Mouse (Mus musculus): ENCODE measurements around the gene Sec14l2. TPM values are rescaled to one million over a fixed set of nuclear protein-coding genes. Genes with fewer than 3 reads are reported as not detected.
A peak's percentile ranks its signal among the peaks of the same experiment; 100 is the strongest.

Sec14l2 gene
- 1 to 10 TPM in 1 of 2 experiments, under 1 TPM in 1; 0.48 to 1.2 TPM for polyA plus RNA-seq (2017; shearing (Covaris generic))

- peak; percentile 83 for ATAC-seq
Measured at GRCm38 (mm10) chr11:4122742-4123579, at the start of gene Sec14l2. Sec14l2 (minus strand) TSS chr11:4123415.

GRCm38 (mm10) chr11:4166467-4167090 lies 43.4 kb upstream of the Sec14l2 start:
- no peak for ATAC-seq

- no peak for ATAC-seq
Measured at GRCm38 (mm10) chr11:4164701-4165100, 41.5 kb upstream of the Sec14l2 start.

GRCm38 (mm10) chr11:4160758-4161480 lies 37.7 kb upstream of the Sec14l2 start:
- ATAC-seq: no peak

- ATAC-seq: peak; percentile 95
Measured at GRCm38 (mm10) chr11:4159808-4160708, 36.8 kb upstream of the Sec14l2 start, which contains the start of the genes Ccdc157 and Sf3a1. Ccdc157 (minus strand) TSS chr11:4160293. Sf3a1 (plus strand) TSS chr11:4160350.

GRCm38 (mm10) chr11:4158676-4159075 lies 35.5 kb upstream of the Sec14l2 start:
- no peak for ATAC-seq

- no peak for ATAC-seq
Measured at GRCm38 (mm10) chr11:4155641-4156040, 32.4 kb upstream of the Sec14l2 start.

GRCm38 (mm10) chr11:4153694-4154093 lies 30.5 kb upstream of the Sec14l2 start:
- ATAC-seq: no peak

GRCm38 (mm10) chr11:4149886-4150285 lies 26.7 kb upstream of the Sec14l2 start:
- ATAC-seq: no peak

- ATAC-seq: no peak
Measured at GRCm38 (mm10) chr11:4148536-4149156, 25.4 kb upstream of the Sec14l2 start.

- no peak for ATAC-seq
Measured at GRCm38 (mm10) chr11:4148120-4148519, 24.9 kb upstream of the Sec14l2 start.

- no peak for ATAC-seq
Measured at GRCm38 (mm10) chr11:4147098-4147497, 23.9 kb upstream of the Sec14l2 start.

- no peak for ATAC-seq
Measured at GRCm38 (mm10) chr11:4146381-4146780, 23.2 kb upstream of the Sec14l2 start.

GRCm38 (mm10) chr11:4143281-4144062 lies 20.3 kb upstream of the Sec14l2 start:
- no peak for ATAC-seq

- ATAC-seq: no peak
Measured at GRCm38 (mm10) chr11:4142352-4142751, 19.1 kb upstream of the Sec14l2 start.

- no peak for ATAC-seq
Measured at GRCm38 (mm10) chr11:4141505-4141904, 18.3 kb upstream of the Sec14l2 start.

GRCm38 (mm10) chr11:4138964-4139363 lies 15.7 kb upstream of the Sec14l2 start:
- no peak for ATAC-seq

GRCm38 (mm10) chr11:4134986-4135935 lies 12.0 kb upstream of the Sec14l2 start, which contains the start of gene Rnf215:
Rnf215 (plus strand) TSS chr11:4135202.
- ATAC-seq: peak; percentile 73

GRCm38 (mm10) chr11:4134400-4134799 lies 11.2 kb upstream of the Sec14l2 start:
- ATAC-seq: no peak

Measured in activated CD4-positive, CD25-positive, alpha-beta regulatory T cell, adult 4 months (primary cell).